Mouse (Mus musculus) ES-Bruce4 (cell line): ENCODE data around the gene Telo2.

Source experiments
- CTCF ChIP-seq: IDR thresholded peaks from one replicate; pipeline ENCODE4 v1.8.1; 2011; ENCODE audit warnings: low read depth, low read length
- POLR2A ChIP-seq: IDR thresholded peaks from one replicate; pipeline ENCODE4 v1.8.1; 2011; ENCODE audit warnings: low read length; ENCODE audit not compliant: insufficient read depth

DNA sequence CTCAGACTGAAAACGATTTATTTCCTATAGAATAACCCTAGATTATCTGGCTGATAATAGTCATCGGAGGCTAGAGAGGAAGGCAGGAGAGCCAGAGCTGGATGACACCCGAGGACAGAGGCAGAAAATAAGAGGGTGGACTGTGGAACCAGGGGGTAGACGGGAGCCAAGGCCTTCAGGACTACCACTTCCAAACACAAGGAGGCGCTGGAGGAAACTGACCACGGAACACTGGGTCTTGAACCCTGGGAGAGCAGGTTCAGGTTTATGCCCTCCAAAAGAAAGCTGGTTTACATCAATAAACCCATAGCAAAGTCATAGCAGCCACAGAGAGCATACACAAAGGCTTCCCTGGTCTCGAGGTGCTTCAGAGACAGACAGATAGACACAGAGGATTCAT lies 8.2 kb upstream of the Telo2 start:
- TF ChIP-seq POLR2A (no peak), CTCF (peak; percentile 74)
